Mouse (Mus musculus) kidney, adult 2 months (tissue): ENCODE data around the gene Sh3glb1.

Experiments
- CTCF ChIP-seq: fragments of 200-500 bp; conservative IDR thresholded peaks from 2 replicates; pipeline ENCODE4 v1.5.1; 2011; ENCODE audit warnings: low read depth, mild to moderate bottlenecking, control low read depth, low read length, moderate library complexity, mixed read lengths; ENCODE audit not compliant: insufficient read depth, insufficient read length
- POLR2A ChIP-seq: fragments of 200-500 bp; IDR thresholded peaks from one replicate; pipeline ENCODE4 v1.6.1; 2011; ENCODE audit warnings: low read depth, low read length, control low read depth

DNA sequence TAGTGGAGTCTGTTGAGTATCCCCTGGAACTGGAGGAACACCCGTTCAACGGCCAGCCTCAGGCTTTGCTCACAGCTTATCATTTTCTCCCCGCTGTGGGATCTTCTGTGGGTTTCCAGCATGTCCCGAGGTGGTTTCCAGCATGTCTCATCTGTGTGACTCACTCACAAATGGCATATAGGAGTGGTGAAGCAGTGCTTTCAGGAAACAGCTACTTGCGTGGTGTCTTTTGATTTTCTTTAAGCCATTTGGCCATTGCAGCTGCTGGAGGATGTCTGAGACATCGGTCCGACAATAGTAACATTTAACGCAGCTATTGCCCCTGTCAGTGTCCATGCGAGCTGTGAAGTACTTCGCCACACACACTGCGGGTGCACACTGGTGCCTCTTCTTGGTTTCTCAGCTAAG is 50.7 kb downstream of the Sh3glb1 start:
- TF ChIP-seq CTCF = no peak
- TF ChIP-seq POLR2A = no peak
